Mouse (Mus musculus) hindbrain, embryonic 11.5 days (tissue): Measurements from ENCODE around the gene Cnnm1. TPM values are rescaled to one million over a fixed set of nuclear protein-coding genes. Genes with fewer than 3 reads are reported as not detected.

Experiments
- ATAC-seq: fragments of 200-750 bp; cut with Nextera tagmentation; 2 replicates; pipeline ENCODE4 v1.8.0; 2017; ENCODE audit warnings: mild to moderate bottlenecking, moderate TSS enrichment, moderate library complexity; ENCODE audit not compliant: low FRiP score
- DNase-seq: peaks from one replicate; pipeline ENCODE4 v3.0.0-alpha.2; 2015; ENCODE audit warnings: low spot score
- H3K27ac ChIP-seq: fragments of 300-500 bp; sonication (generic); 2 replicates; pipeline ENCODE4 v1.5.1; 2014; ENCODE audit warnings: mild to moderate bottlenecking, low read depth, low read length
- H3K27me3 ChIP-seq: fragments of 300-500 bp; sonication (generic); 2 replicates; pipeline ENCODE4 v1.6.1; 2014; ENCODE audit warnings: mild to moderate bottlenecking, low read length, moderate library complexity, mixed read lengths; ENCODE audit not compliant: control insufficient read depth, insufficient read depth
- H3K36me3 ChIP-seq: fragments of 300-500 bp; sonication (generic); 2 replicates; pipeline ENCODE4 v1.6.1; 2014; ENCODE audit warnings: mild to moderate bottlenecking, low read length, moderate library complexity, mixed read lengths; ENCODE audit not compliant: control insufficient read depth, insufficient read depth
- H3K4me1 ChIP-seq: fragments of 300-500 bp; sonication (generic); replicated peaks from 2 replicates; pipeline ENCODE4 v1.6.1; 2014; ENCODE audit warnings: low read length, mixed read lengths; ENCODE audit not compliant: control insufficient read depth, insufficient read depth
- H3K4me2 ChIP-seq: fragments of 300-500 bp; sonication (generic); replicated peaks from 2 replicates; pipeline ENCODE4 v1.6.1; 2014; ENCODE audit warnings: mild to moderate bottlenecking, low read depth, low read length
- H3K4me3 ChIP-seq: fragments of 300-500 bp; sonication (generic); 2 replicates; pipeline ENCODE4 v1.5.1; 2014; ENCODE audit warnings: low read depth, low read length
- H3K9ac ChIP-seq: fragments of 300-500 bp; sonication (generic); 2 replicates; pipeline ENCODE4 v1.6.1; 2014; ENCODE audit warnings: low read depth, low read length
- H3K9me3 ChIP-seq: fragments of 300-500 bp; sonication (generic); 2 replicates; pipeline ENCODE4 v1.6.1; 2016; ENCODE audit warnings: low read length; ENCODE audit not compliant: control insufficient read depth
- WGBS: fragments of 180-500 bp; shearing (Covaris S2); extraction: QIAGEN DNeasy Blood & Tissue Kit; methylation state at CpG from one replicate; pipeline ENCODE4 v1.1.7; 2014; 5-methylcytosine and 5-hydroxymethylcytosine counted together
- polyA plus RNA-seq: library from polyadenylated mRNA; unstranded; fragments of >200 nt; fragmentation: Nextera tagmentation; extraction: Ambion mirVana; gene quantifications from 2 replicates; pipeline ENCODE4 v1.2.1, GENCODE M21; 2014

Cnnm1 gene
- polyA plus RNA-seq, 1 experiment from 2014 or later = 1.1 TPM

DNA sequence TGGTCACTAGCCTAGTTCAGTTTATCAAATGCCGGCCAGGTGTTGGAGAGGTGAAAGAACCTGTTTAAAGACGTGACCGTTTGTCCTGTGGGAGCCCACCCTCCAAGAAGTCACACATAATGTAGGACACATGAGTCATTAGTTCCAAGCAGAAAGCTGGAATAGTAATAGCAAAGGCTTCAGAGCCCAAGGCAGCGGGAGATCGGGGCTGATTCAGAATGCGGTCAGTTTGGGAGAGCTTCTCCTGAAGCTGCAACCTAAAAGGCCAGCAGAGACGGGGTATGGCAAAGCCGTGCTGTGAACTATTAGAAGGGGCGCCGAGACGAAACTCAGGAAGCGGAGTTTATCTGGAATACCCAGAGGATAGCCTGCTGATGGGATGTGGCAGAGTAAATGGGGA is 20.2 kb downstream of the Cnnm1 start:
- no peaks in the 10 kb centered on the region for H3K9me3 ChIP-seq
- no peak overlapping the region for H3K9ac ChIP-seq
- H3K27ac ChIP-seq = no peak overlapping the region
- no peaks in the 10 kb centered on the region for H3K36me3 ChIP-seq
- no peak overlapping the region for H3K4me3 ChIP-seq
- 89% methylated on average over 12 of the region's 12 CpGs for WGBS
- DNase-seq (no peak), ATAC-seq (no peak)
- no peak overlapping the region for H3K4me2 ChIP-seq
- no peaks in the 10 kb centered on the region for H3K4me1 ChIP-seq
- no peaks in the 10 kb centered on the region for H3K27me3 ChIP-seq

DNA sequence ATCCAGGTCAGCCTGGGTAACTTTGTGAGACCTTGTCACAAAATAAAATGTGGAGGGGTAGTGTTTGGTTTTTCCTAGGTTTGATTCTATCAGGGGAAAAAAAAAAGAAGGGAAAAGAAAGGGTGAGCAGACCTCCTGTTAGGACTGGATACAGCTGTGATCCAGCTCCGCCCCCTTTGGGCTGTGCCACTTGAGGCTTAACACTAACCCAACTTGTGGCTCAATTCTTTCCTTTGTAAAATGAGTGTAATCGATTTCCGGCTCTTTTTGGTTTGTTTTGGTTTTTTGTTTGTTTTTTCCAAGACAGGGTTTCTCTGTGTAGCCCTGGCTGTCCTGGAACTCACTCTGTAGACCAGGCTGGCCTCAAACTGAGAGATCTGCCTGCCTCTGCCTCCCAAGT is 21.9 kb downstream of the Cnnm1 start:
- no peak for DNase-seq

DNA sequence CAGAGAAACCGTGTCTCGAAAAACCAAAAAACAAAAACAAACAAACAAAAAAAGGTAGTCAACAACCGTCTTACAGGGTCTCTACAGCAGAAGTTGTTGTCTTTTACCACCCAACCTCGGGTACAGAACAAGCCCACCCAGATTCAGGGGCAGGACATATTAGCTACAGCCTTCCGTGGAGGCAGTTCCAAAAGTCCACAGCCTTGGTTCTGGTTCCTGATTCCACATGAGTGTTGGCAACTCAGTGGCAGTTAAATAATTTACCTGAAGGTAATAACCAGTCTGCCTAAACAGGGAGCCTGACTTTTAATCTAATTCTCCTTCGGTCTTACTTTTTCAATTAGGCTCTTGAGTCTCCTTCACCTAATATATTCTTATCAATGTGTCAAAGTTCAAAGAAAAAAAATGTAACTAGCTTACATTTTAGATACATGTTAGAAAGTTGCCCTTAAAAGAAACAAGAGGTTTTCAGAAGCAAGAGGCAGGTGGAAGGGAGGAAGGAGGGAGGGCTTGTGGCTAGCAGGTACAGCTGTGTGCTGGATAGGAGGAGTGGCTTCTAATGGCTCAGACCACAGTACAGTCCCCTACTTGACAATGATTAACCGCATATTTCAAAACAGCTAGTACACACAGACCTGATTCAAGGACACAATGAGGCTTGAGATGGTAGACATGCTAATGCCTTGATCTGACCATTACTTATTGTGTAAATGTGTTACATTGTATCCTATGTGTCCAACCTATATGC is 23.5 kb downstream of the Cnnm1 start:
- Histone ChIP-seq H3K9me3 (no peaks in the 10 kb centered on the region), H3K4me1 (no peaks in the 10 kb centered on the region), H3K36me3 (no peaks in the 10 kb centered on the region), H3K27me3 (no peaks in the 10 kb centered on the region), H3K4me3 (no peak overlapping the region), H3K4me2 (no peak overlapping the region), H3K9ac (no peak overlapping the region), H3K27ac (no peak overlapping the region)
- DNase-seq (no peak), ATAC-seq (no peak)
- WGBS = 90% methylated on average over 7 of the region's 7 CpGs

More for the DNA sequence above, 21.9 kb downstream of the Cnnm1 start:
- Histone ChIP-seq H3K27me3 (no peaks in the 10 kb centered on the region), H3K36me3 (no peaks in the 10 kb centered on the region), H3K9me3 (no peaks in the 10 kb centered on the region), H3K4me2 (no peak overlapping the region), H3K4me3 (no peak overlapping the region), H3K4me1 (no peaks in the 10 kb centered on the region), H3K27ac (no peak overlapping the region), H3K9ac (no peak overlapping the region)
- WGBS = 94% methylated on average over 3 of the region's 3 CpGs
- ATAC-seq = no peak

DNA sequence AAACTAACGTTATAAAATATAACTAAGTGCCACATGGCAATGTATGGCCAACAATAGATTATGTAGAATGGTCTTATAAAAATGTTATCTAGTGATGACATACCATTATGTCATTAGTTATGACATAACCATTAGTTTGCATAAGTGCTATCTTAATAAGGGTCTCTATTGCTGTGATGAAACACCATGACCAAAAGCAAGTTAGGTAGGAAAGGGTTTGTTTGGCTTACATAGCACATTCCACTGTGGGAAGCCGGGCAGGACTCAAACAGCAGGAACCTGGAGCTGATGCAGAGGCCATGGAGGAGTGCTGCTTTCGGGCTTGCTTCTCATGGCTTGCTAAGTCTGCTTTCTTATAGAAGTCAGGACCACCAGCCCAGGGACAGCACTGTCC is 24.1 kb downstream of the Cnnm1 start:
- Histone ChIP-seq H3K9me3 (no peaks in the 10 kb centered on the region), H3K4me3 (no peak overlapping the region), H3K27ac (no peak overlapping the region), H3K36me3 (no peaks in the 10 kb centered on the region), H3K27me3 (no peaks in the 10 kb centered on the region), H3K4me1 (no peaks in the 10 kb centered on the region), H3K9ac (no peak overlapping the region), H3K4me2 (no peak overlapping the region)
- DNase-seq = no peak
- ATAC-seq = no peak
- 90% methylated on average over 3 of the region's 3 CpGs for WGBS

DNA sequence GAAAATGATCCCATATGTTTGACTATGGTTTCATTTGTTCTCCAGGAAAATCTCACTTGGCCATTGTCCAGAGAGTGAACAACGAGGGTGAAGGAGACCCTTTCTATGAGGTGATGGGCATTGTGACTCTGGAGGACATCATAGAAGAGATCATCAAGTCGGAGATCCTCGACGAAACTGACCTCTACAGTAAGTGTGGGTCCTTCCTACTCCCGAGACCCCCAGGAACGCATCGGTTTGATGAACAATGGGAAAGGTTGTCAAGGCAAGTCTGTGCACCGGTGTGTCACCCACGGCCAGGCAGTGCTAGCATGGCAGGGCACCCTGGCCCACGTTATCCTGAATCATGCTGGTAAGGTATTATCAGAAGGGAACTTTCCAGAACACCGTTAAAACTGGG is 24.8 kb downstream of the Cnnm1 start:
- no peaks in the 10 kb centered on the region for H3K4me1 ChIP-seq
- 93% methylated on average over 11 of the region's 11 CpGs for WGBS
- H3K27ac ChIP-seq = no peak overlapping the region
- ATAC-seq = no peak
- H3K9ac ChIP-seq = no peak overlapping the region
- H3K4me2 ChIP-seq = no peak overlapping the region
- H3K36me3 ChIP-seq = no peaks in the 10 kb centered on the region
- no peaks in the 10 kb centered on the region for H3K27me3 ChIP-seq
- no peak for DNase-seq
- H3K9me3 ChIP-seq = no peaks in the 10 kb centered on the region
- no peak overlapping the region for H3K4me3 ChIP-seq

DNA sequence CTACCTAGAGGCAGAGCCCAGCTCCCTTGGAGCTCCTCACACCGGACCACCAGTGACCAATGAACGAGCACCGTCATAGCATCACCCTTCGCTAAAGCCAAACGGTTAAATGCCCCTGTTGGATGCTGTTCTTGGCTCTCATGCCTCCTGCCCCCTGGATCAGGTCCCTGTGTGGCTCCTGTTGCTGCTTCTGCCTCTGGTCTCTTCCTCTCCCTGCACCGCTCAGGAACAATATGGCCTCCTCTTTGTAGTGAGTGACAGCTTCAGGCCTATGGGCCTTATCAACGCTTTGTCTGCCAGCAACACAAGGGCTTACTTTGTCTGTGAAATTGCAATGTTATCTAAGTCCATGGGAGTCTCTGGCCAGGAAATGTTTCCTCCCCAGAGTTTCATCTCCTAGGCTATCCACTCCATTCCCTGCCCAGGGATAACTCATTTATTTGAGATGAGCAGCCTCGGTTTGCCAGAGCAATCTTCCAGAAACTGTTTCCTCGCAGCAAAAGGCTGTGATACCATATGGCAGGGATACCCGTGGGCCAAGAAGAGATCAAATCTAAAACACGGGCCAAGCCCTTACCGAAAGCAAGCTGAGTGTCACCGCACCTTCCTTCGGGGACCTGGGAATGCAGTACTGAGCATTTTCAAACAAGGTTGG is 25.5 kb downstream of the Cnnm1 start:
- 94% methylated on average over 14 of the region's 14 CpGs for WGBS
- Histone ChIP-seq H3K36me3 (no peaks in the 10 kb centered on the region), H3K27me3 (no peaks in the 10 kb centered on the region), H3K4me3 (no peak overlapping the region), H3K4me2 (no peak overlapping the region), H3K4me1 (no peaks in the 10 kb centered on the region), H3K9ac (no peak overlapping the region), H3K27ac (no peak overlapping the region), H3K9me3 (no peaks in the 10 kb centered on the region)
- DNase-seq (no peak), ATAC-seq (no peak)

DNA sequence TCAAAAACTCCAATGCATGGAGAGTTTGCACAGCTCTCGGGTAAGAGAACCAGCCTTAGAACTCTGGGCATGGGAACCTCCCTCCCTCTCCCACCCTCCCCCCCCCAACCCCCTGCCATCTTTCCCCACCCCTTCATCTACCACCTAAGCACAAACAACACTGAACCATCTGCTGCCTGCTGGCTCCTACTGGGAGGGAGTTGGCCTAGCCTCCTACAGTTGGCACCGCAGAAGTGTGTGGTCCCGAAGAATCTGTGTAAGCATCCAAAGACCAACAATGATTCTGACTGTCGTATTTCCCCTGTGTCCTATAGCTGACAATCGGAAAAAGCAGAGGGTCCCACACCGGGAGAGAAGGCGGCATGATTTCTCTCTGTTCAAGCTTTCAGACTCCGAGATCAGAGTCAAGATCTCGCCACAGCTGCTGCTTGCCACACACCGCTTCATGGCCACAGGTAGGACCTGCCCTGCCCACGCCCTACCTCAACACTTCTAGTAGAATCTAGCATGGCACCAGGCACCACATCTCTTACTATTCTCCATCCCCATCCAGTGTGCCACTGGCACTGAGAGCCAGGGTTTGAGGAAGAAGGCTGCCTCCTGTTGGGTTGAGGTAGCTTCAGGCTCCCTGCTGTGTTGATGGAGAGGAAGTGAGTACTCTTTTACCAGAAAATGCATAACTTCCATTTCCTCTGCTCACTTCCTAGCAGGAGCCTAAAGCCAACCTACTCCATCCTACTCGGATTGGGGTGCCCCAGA is 27.9 kb downstream of the Cnnm1 start:
- 84% methylated on average over 12 of the region's 12 CpGs for WGBS
- Histone ChIP-seq H3K4me2 (no peak overlapping the region), H3K27ac (no peak overlapping the region), H3K9me3 (no peaks in the 10 kb centered on the region), H3K27me3 (no peaks in the 10 kb centered on the region), H3K4me1 (no peaks in the 10 kb centered on the region), H3K36me3 (no peaks in the 10 kb centered on the region), H3K4me3 (no peak overlapping the region), H3K9ac (no peak overlapping the region)
- ATAC-seq (no peak), DNase-seq (no peak)

DNA sequence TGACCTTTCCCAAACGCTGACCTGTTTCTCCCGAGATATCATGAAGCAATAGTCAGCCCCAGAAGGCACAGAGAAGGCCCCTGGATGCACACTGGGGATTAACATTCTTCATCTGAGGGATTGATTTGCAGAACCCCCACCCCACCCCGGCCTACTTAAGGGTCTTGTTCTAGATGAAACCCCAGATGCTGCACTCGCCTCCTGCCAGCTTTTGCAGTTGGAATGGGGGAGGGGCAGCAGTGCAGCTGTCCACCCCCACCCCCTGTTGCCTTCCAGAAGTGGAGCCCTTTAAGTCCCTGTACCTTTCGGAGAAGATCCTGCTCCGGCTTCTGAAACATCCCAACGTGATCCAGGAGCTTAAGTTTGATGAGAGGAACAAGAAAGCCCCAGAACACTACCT is 29.1 kb downstream of the Cnnm1 start:
- Histone ChIP-seq H3K4me3 (no peak overlapping the region), H3K27me3 (no peaks in the 10 kb centered on the region), H3K36me3 (no peaks in the 10 kb centered on the region), H3K27ac (no peak overlapping the region), H3K9me3 (no peaks in the 10 kb centered on the region), H3K4me2 (no peak overlapping the region), H3K9ac (no peak overlapping the region), H3K4me1 (no peaks in the 10 kb centered on the region)
- WGBS = 67% methylated on average over 7 of the region's 7 CpGs
- no peak for ATAC-seq
- DNase-seq = no peak
